Mouse (Mus musculus) left cerebral cortex, postnatal 25 days (tissue): ENCODE measurements around the gene Tmem39a. TPM values are rescaled to one million over a fixed set of nuclear protein-coding genes. Genes with fewer than 3 reads are reported as not detected.

Source experiments
- DNase-seq, 2 experiments: peaks; one replicate each; pipeline ENCODE4 v3.0.0; 2022; ENCODE audit warnings: low spot score in 2 of 2, mixed read lengths in 1 of 2
- intact Hi-C: fragments of 180-260 bp; cut with DNase I; formaldehyde crosslinking; loops from one replicate; pipeline ENCODE4 v1.15.1; 2025
- total RNA-seq, 2 experiments: library from RNA; stranded (reverse); gene quantifications; 2 replicates each; pipeline ENCODE4 v1.2.3; 2021

Tmem39a gene
- total RNA-seq, 2 experiments from 2014 or later = 18.7 to 23.5 TPM

GRCm38 (mm10) chr16:38622283-38622682 is 63.8 kb downstream of the Tmem39a start:
- intact Hi-C loops = loop anchor here (10.0 kb wide), 2 partner anchors 103 to 433 kb away; no protein-coding TSS in a partner anchor
- peak in 1 of 2 experiments; percentile 8 for DNase-seq

GRCm38 (mm10) chr16:38624303-38624702 is 65.8 kb downstream of the Tmem39a start:
- DNase-seq = no peak
- intact Hi-C loops = loop anchor here (10.0 kb wide), 2 partner anchors 100 to 430 kb away; no protein-coding TSS in a partner anchor

- DNase-seq = no peak
- intact Hi-C loops = loop anchor here (10.0 kb wide), 2 partner anchors 99 to 429 kb away; no protein-coding TSS in a partner anchor
Observed at GRCm38 (mm10) chr16:38625411-38625810, 66.9 kb downstream of the Tmem39a start.

GRCm38 (mm10) chr16:38625811-38626369 is 67.4 kb downstream of the Tmem39a start:
- intact Hi-C loops = loop anchor here (10.0 kb wide), 2 partner anchors 99 to 429 kb away; no protein-coding TSS in a partner anchor
- no peak for DNase-seq

GRCm38 (mm10) chr16:38632147-38632546 is 73.6 kb downstream of the Tmem39a start:
- DNase-seq = peak; percentile 19 to 27
- intact Hi-C loops = no loop called here

- intact Hi-C loops = no loop called here
- no peak for DNase-seq
Observed at GRCm38 (mm10) chr16:38635833-38636390, 77.4 kb downstream of the Tmem39a start.

GRCm38 (mm10) chr16:38636682-38637081 is 78.2 kb downstream of the Tmem39a start:
- DNase-seq = no peak
- intact Hi-C loops = no loop called here

- intact Hi-C loops = no loop called here
- DNase-seq = no peak
Observed at GRCm38 (mm10) chr16:38637085-38637484, 78.6 kb downstream of the Tmem39a start.

Other genes starting within 250 kb of the Tmem39a start
- gene Maats1, start 216.6 kb upstream of the Tmem39a start, total RNA-seq = 1 to 10 TPM; 1.4 TPM
- 100 to 1,000 TPM; 116 to 123 TPM for gene Cox17, start 211.7 kb upstream of the Tmem39a start, total RNA-seq
- 1 to 10 TPM in 1 of 2 experiments, not detected in 1; 1.1 TPM for gene Gm21987, start 211.7 kb upstream of the Tmem39a start, total RNA-seq
- under 1 TPM; 0.21 to 0.50 TPM for gene Popdc2, start 196.5 kb upstream of the Tmem39a start, total RNA-seq
- 1 to 10 TPM; 1.2 to 1.3 TPM for gene Pla1a, start 125.6 kb upstream of the Tmem39a start, total RNA-seq
- 10 to 100 TPM; 58.3 to 61.1 TPM for gene Adprh, start 106.0 kb upstream of the Tmem39a start, total RNA-seq
- under 1 TPM; 0.53 to 0.83 TPM for gene Cd80, start 103.1 kb upstream of the Tmem39a start, total RNA-seq
- 10 to 100 TPM; 32.6 to 33.5 TPM for gene Timmdc1, start 36.0 kb upstream of the Tmem39a start, total RNA-seq
- gene Poglut1, start 8.4 kb upstream of the Tmem39a start, total RNA-seq = 10 to 100 TPM; 41.1 to 44.8 TPM
- gene Arhgap31, start 154.6 kb downstream of the Tmem39a start, total RNA-seq = 10 to 100 TPM; 18.5 to 19.9 TPM
- 10 to 100 TPM; 21.7 to 22.8 TPM for gene B4galt4, start 183.6 kb downstream of the Tmem39a start, total RNA-seq
- 1 to 10 TPM; 1.8 to 1.9 TPM for gene Upk1b, start 241.6 kb downstream of the Tmem39a start, total RNA-seq